Mouse (Mus musculus) intestine, postnatal 0 days (tissue): ENCODE measurements at regions not wholly inside any gene's neighbourhood (a gene's known extent, or its start where the extent isn't known, plus 50 kb on each side); places are given as distances from the start of the nearest gene placed in this dataset.

Experiments used
- ATAC-seq: fragments of 200-750 bp; cut with Nextera tagmentation; 2 replicates; pipeline ENCODE4 v1.8.0; 2017; ENCODE audit warnings: mild to moderate bottlenecking, moderate TSS enrichment, moderate library complexity
- H3K27ac ChIP-seq: fragments of 300-500 bp; sonication (generic); 2 replicates; pipeline ENCODE4 v1.5.1; 2014; ENCODE audit warnings: mild to moderate bottlenecking, low read depth, low read length, moderate library complexity
- H3K27me3 ChIP-seq: fragments of 300-500 bp; sonication (generic); replicated peaks from 2 replicates; pipeline ENCODE4 v1.6.1; 2014; ENCODE audit warnings: low read length, mixed read lengths; ENCODE audit not compliant: control insufficient read depth, insufficient read depth
- H3K36me3 ChIP-seq: fragments of 300-500 bp; sonication (generic); 2 replicates; pipeline ENCODE4 v1.6.1; 2014; ENCODE audit warnings: mild to moderate bottlenecking, moderate library complexity; ENCODE audit not compliant: control insufficient read depth, insufficient read depth
- H3K4me1 ChIP-seq: fragments of 300-500 bp; sonication (generic); replicated peaks from 2 replicates; pipeline ENCODE4 v1.6.1; 2014; ENCODE audit warnings: antibody characterized with exemption, low read length, mixed read lengths; ENCODE audit not compliant: control insufficient read depth, insufficient read depth
- H3K4me2 ChIP-seq: fragments of 300-500 bp; sonication (generic); replicated peaks from 2 replicates; pipeline ENCODE4 v1.6.1; 2014; ENCODE audit warnings: low read depth, mild to moderate bottlenecking, moderate library complexity
- H3K4me3 ChIP-seq: fragments of 300-500 bp; sonication (generic); 2 replicates; pipeline ENCODE4 v1.5.1; 2014; ENCODE audit warnings: low read depth, low read length
- H3K9ac ChIP-seq: fragments of 300-500 bp; sonication (generic); 2 replicates; pipeline ENCODE4 v1.6.1; 2014; ENCODE audit warnings: mild to moderate bottlenecking, low read depth, low read length
- H3K9me3 ChIP-seq: fragments of 300-500 bp; sonication (generic); 2 replicates; pipeline ENCODE4 v1.6.1; 2016; ENCODE audit warnings: mixed run types; ENCODE audit not compliant: control insufficient read depth
- CTCF ChIP-seq: sonication (generic); IDR thresholded peaks from 2 replicates; pipeline ENCODE4 v1.5.1; 2016; ENCODE audit warnings: low read depth, mild to moderate bottlenecking, control low read depth, antibody characterized with exemption, moderate library complexity
- WGBS: fragments of 180-500 bp; shearing (Covaris S2); extraction: QIAGEN DNeasy Blood & Tissue Kit; methylation state at CpG from one replicate; pipeline ENCODE4 v1.1.7; 2014; 5-methylcytosine and 5-hydroxymethylcytosine counted together

- Histone ChIP-seq H3K27me3 (no peaks in the 10 kb centered on the region), H3K27ac (no peak overlapping the region), H3K36me3 (no peaks in the 10 kb centered on the region), H3K9me3 (no peaks in the 10 kb centered on the region), H3K4me3 (no peak overlapping the region), H3K9ac (no peak overlapping the region), H3K4me1 (peaks cover 10% of the 10 kb centered on the region; the same call in 1 of the 2 replicates), H3K4me2 (peak overlapping the region; percentile 30; the same call in 1 of the 2 replicates)
- 70% methylated on average over 21 of the region's 21 CpGs for WGBS
- peak; percentile 61 for ATAC-seq
- no peak for TF ChIP-seq CTCF
Observed at GRCm38 (mm10) chr17:27316711-27317575, 112.7 kb upstream of the Lemd2 start.

DNA sequence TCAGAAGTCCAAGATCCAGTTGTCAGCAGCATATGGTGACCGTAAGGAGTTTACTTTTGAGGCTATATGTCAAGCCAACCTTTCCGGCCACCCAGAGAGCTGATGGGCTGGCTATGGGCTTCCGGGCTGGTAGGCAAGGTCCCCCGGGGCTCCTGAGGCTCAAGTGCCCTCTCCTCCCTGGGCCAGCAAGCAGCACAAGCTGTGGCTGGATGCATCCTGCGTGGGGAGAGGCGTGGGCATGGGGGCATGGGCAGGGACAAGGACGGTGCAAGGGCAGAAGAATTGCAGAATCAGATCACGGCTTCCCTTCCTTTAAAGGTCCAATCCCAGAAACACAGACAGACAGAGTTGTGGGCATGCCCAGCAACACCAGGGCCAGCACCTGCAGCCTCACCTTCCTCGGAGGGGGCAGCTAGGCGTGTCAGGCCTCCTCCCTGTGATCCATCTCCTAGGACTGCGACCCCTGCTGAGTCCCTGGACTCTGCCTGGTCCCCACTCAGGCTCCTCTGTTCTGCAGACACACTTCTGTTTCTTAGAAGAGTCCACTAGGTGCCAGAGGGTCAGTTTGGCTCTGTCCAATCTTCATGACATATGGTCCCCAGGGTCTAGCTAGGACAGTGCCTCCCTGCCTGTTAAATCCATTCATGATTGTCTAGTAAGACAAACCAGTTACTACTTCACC, 111.8 kb upstream of the Lemd2 start:
- Histone ChIP-seq H3K4me3 (no peak overlapping the region), H3K27ac (no peak overlapping the region), H3K9me3 (no peaks in the 10 kb centered on the region), H3K27me3 (no peaks in the 10 kb centered on the region), H3K9ac (no peak overlapping the region), H3K4me1 (peaks cover 10% of the 10 kb centered on the region; the same call in 1 of the 2 replicates), H3K36me3 (no peaks in the 10 kb centered on the region), H3K4me2 (no peak overlapping the region)
- WGBS = 67% methylated on average over 11 of the region's 11 CpGs
- no peak for TF ChIP-seq CTCF
- ATAC-seq = no peak

GRCm38 (mm10) chr17:27315428-27315827, 111.2 kb upstream of the Lemd2 start:
- H3K27me3 ChIP-seq = no peaks in the 10 kb centered on the region
- TF ChIP-seq CTCF = no peak
- 78% methylated on average over 3 of the region's 3 CpGs for WGBS
- no peak overlapping the region for H3K4me2 ChIP-seq
- H3K27ac ChIP-seq = no peak overlapping the region
- H3K9ac ChIP-seq = no peak overlapping the region
- H3K36me3 ChIP-seq = no peaks in the 10 kb centered on the region
- H3K4me1 ChIP-seq = peaks cover 10% of the 10 kb centered on the region; the same call in 1 of the 2 replicates
- H3K9me3 ChIP-seq = no peaks in the 10 kb centered on the region
- no peak for ATAC-seq
- no peak overlapping the region for H3K4me3 ChIP-seq

- no peak for TF ChIP-seq CTCF
- no peaks in the 10 kb centered on the region for H3K9me3 ChIP-seq
- no peak overlapping the region for H3K4me2 ChIP-seq
- no peak overlapping the region for H3K9ac ChIP-seq
- no peaks in the 10 kb centered on the region for H3K36me3 ChIP-seq
- no peaks in the 10 kb centered on the region for H3K27me3 ChIP-seq
- peaks cover 10% of the 10 kb centered on the region; the same call in 1 of the 2 replicates for H3K4me1 ChIP-seq
- ATAC-seq = no peak
- H3K27ac ChIP-seq = no peak overlapping the region
- WGBS = 71% methylated on average over 7 of the region's 7 CpGs
- H3K4me3 ChIP-seq = no peak overlapping the region
Observed at GRCm38 (mm10) chr17:27314821-27315392, 110.6 kb upstream of the Lemd2 start.

- no peak for ATAC-seq
Observed at GRCm38 (mm10) chr17:27308933-27309332, 104.7 kb upstream of the Lemd2 start.

GRCm38 (mm10) chr17:27304842-27305241, 100.6 kb upstream of the Lemd2 start:
- no peak for TF ChIP-seq CTCF
- no peak overlapping the region for H3K4me3 ChIP-seq
- H3K27ac ChIP-seq = no peak overlapping the region
- H3K27me3 ChIP-seq = no peaks in the 10 kb centered on the region
- no peaks in the 10 kb centered on the region for H3K9me3 ChIP-seq
- no peaks in the 10 kb centered on the region for H3K36me3 ChIP-seq
- no peak for ATAC-seq
- H3K4me1 ChIP-seq = no peaks in the 10 kb centered on the region
- WGBS = 74% methylated on average over 3 of the region's 3 CpGs
- H3K9ac ChIP-seq = no peak overlapping the region
- H3K4me2 ChIP-seq = no peak overlapping the region

More at GRCm38 (mm10) chr17:27308933-27309332, 104.7 kb upstream of the Lemd2 start:
- Histone ChIP-seq H3K9ac (no peak overlapping the region), H3K27ac (no peak overlapping the region), H3K4me3 (no peak overlapping the region), H3K9me3 (no peaks in the 10 kb centered on the region), H3K4me2 (no peak overlapping the region), H3K36me3 (no peaks in the 10 kb centered on the region), H3K27me3 (no peaks in the 10 kb centered on the region), H3K4me1 (no peaks in the 10 kb centered on the region)
- 52% methylated on average over 4 of the region's 4 CpGs for WGBS
- TF ChIP-seq CTCF = peak; percentile 20; the same call in 1 of the 2 replicates
